Mouse (Mus musculus): ENCODE results near the gene Ankrd36.

DNA sequence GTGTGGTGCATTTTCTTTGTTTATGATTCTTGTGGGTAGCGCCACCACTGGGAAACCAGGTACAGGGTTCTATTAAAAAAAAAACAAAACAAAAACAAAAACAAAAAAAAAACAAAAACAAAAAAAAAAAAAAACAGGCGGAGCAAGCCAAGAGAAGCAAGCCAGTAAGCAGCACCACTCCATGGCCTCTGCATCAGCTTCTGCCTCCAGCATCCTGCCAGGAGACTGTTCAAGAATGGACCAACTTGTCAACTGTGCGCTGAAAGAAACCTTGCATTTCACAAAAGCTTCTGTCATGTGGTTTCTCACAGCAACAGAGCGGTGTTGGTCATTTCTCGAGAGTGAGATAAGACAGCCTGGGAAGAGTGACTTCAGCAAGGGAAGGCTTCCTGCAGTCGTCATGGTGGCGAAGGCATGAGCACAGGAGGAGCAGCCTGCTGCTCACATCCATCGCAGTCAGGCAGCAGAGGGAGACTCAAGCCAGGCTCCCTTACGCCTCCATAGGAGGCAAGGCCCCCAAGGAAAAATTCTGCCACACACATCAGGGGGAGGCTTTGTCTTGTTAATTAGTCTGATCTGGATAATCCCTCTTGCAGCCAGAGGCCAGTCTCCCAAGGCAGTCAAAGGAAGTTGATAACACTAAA, 6.7 kb upstream of the Ankrd36 start:
- no peak for TF ChIP-seq POLR2A (IDR thresholded peaks at IDR 0.05; ENCODE audit: low read depth, low read length)
- no peak for TF ChIP-seq CTCF (IDR thresholded peaks at IDR 0.05; ENCODE audit: borderline replicate concordance, insufficient read depth, low read length)
